Mouse (Mus musculus): ENCODE results near the gene Isyna1. TPM values are rescaled to one million over a fixed set of nuclear protein-coding genes. Genes with fewer than 3 reads are reported as not detected.

Isyna1 gene
- 10 to 100 TPM; 26.0 to 58.7 TPM for polyA plus RNA-seq (2017; shearing (Covaris generic))

GRCm38 (mm10) chr8:70593961-70594609, at the start of gene Isyna1:
Gene Isyna1 (plus strand): TSS chr8:70594373.
- peak; percentile 97 for ATAC-seq

- ATAC-seq: no peak
Observed at GRCm38 (mm10) chr8:70546412-70546811, 47.8 kb upstream of the Isyna1 start.

DNA sequence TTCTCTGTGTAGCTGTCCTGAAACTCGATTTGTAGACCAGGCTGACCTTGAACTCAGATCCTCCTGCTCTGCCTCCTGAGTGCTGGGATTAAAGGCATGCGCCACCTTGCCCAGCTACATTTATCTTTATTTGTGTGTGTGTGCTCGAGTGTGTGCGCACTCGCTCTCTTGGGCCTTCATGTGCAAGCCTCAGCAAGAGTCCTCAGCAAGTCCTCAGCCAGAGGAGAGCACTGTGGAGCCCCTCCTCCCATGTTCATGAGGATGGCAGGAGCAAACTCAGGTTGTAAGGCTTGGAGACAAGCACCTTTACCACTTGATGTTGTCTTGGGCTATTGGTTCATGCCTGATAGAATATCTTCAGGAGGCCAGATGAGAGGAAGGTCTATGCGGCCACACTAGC, 46.4 kb upstream of the Isyna1 start:
- ATAC-seq: no peak

GRCm38 (mm10) chr8:70549412-70550184, 44.6 kb upstream of the Isyna1 start:
- peak; percentile 82 for ATAC-seq

DNA sequence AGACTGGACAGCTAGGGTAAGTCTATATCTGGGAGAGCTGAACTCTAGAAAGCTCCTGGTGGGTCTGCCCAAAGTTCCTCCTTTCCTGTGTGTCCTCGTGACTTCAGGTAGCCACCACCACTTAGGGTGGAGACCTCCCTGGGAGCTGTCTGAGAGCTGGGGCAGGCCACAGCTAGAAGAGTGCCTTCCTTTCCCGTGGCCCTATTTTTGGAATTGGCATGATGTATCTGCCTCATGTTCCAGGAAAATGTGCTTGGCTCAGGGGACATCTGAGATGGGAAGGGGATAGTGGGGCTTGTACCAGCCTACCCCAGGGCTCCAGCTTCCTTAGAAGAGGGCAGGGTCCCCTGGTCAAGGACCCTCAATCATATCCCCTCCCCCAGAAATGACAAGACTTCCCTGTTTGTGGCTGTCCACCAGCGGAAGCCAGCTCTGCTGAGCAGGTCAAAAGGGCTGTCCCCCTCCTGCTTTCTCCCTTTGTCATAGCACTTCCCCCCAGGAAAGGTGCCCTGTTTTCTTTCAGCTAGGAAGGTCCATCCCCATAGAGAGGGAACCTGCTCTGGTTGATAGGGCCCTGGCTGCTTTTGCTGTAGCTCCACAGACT, 42.5 kb upstream of the Isyna1 start:
- ATAC-seq: no peak

GRCm38 (mm10) chr8:70552836-70553235, 41.3 kb upstream of the Isyna1 start:
- ATAC-seq: no peak

GRCm38 (mm10) chr8:70553740-70554139, 40.4 kb upstream of the Isyna1 start:
- ATAC-seq: no peak

GRCm38 (mm10) chr8:70555079-70555747, 39.0 kb upstream of the Isyna1 start:
- no peak for ATAC-seq

DNA sequence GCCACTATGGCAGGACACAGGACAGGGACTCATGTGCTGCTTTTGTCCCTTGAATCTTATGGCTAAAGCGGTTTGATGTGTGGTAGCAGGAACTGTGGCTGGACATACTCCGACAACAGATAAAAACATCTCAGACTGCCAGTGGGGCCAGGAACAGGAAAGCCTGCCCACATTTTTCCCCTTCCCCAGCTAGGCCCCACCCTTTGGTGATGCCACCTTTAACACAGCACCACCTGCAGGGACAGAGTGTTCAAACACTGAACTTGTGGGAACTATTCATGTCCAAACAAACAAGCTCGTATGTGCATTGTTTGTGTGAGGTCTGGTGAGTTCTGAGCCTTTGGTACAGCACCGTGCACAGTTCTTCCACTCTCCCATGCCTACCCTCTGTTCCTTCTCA, 35.8 kb upstream of the Isyna1 start:
- peak; percentile 77 for ATAC-seq

DNA sequence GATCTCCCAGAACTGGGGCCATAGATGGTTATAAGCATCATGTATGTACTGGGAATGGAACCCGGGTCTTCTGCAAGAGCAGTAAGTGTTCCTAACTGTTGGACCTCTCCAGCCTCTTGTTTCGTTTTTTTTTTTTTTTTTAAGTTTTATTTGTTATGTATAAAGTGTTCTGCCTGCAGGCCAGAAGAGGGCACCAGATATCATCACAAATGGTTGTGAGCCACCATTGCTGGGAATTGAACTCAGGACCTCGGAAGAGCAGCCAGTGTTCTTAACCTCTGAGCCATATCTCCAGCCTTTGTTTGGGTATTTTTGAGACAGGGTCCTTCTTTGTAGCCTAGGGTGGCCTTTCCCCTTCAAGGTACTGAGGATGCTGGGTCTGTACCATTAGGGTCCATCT, 35.2 kb upstream of the Isyna1 start:
- ATAC-seq: no peak

DNA sequence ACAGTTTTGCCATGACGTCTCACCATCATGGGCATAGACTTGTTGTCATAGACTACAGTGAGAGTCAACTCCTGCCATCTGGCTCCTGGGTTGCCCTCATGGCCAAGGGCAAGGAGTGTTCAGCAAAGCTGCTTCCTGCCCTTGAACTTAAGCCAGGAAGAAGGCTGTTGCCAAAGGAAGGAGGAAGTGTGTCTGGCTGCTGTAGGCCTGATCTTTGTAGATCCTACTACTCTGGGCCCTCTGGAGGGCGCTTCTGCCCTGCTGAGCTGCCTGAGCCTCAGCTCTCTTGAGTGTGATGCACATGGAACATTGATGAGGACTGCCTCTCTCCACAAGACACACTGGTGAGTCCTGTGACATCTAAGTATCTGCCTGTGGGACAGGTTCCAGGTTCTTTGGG, 34.1 kb upstream of the Isyna1 start:
- peak; percentile 32 for ATAC-seq

DNA sequence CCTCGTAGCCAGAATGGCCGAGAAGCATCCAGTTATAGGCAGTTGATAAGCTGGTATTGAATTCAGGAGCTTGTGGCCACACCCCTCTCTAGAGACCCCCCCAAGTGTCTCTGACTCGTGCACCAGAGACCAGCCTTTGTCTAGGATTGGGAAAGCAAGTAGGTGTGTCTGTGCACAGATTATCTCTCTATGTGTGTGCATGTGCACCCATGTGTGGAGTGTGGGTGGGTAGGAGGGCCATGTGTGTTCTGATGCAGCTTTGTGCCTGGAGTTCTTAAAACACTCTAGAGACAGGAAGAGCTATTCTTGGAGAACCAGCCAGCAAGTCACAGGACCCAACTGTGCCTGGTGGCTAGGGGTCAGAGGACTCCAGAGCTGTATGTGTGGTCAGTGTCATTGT, 33.6 kb upstream of the Isyna1 start:
- no peak for ATAC-seq

- no peak for ATAC-seq
Observed at GRCm38 (mm10) chr8:70561357-70561756, 32.8 kb upstream of the Isyna1 start.

DNA sequence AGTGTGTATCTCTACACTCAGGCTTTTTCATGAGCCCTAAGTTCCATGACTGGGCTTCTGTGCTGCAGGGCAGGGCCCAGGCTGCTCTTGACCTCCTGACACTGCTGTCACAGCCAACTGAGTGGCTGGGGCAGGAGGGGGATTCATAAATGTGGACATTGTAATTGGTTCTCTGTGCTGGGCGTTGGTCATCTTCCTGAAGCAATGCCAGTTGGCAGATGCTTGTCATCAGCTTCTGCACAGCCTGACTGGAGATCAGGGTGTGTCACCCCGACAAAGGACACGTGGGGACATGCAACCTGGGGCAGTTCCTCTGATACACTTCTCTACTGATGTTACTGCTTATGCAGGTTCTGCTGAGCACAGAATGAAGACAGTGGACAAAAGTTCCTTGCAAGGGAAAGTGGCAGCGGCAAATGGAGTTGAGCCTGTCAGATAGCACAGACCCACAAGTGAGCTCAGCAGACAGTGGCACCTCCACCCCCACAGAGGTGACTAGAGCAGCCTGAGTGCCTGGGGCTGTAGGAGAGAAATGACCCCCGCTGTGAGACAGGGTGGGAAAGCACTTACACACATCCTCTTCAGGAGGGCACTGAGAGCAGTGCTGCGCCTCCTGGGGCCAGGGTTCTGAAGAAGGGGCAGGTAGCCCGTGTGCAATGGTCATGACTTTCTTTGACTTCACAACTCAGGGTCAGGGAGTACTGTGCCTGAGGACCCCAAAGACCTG, 32.2 kb upstream of the Isyna1 start:
- ATAC-seq: no peak

GRCm38 (mm10) chr8:70562802-70563201, 31.4 kb upstream of the Isyna1 start:
- ATAC-seq: no peak

DNA sequence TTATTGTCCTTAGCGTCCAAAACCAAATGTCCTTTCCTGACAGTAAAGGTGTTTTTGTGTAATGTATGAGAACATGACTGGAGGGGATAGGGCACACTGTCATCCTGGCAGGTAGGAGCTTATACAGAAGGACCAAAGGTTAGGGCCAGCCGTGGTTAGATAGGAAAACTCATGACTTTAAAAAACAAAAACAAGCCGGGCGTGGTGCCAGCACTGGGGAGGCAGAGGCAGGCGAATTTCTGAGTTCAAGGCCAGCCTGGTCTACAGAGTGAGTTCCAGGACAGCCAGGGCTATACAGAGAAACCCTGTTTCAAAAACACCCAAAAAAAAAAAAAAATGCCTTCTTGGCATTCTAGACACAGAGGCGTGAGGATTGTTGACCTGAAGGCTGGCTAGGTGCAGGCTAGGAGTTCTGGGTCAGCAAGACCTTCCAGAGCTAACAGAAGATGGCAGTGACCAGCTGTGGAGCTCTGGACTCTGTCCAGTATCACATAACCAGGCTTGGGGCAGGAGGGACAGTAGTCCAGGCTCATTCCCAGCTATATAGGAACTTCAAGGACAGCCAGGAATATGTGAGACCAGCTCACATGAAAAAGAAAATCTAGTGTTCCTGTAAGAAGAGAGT, 30.3 kb upstream of the Isyna1 start:
- no peak for ATAC-seq

DNA sequence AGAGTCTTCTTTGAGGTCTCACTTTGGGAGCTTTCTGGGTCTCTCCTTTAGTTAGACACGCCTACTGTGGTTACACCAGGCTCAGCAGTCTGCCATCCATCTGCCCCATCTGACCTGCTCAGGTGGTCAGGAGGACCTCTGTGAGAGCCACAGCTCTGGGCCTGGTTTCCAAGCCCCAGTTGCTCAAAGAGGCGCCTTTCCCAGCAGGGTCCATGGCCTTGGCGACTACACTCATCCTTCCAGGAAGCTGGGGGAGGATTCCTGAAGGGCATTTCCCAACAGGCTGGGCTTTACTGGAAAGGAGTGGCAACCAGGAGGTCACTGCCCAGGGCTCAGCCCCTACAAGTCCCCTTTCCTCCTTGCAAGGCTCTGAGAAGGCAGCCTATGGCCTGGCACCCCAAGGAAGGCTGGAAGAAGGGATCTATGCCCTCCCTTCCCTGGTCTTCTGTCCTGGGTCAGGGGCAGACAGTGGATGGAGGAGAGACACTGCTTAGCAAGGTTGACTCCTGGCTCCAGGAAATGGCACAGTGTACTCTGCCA, 29.4 kb upstream of the Isyna1 start:
- ATAC-seq: no peak

GRCm38 (mm10) chr8:70565561-70565960, 28.6 kb upstream of the Isyna1 start:
- no peak for ATAC-seq

DNA sequence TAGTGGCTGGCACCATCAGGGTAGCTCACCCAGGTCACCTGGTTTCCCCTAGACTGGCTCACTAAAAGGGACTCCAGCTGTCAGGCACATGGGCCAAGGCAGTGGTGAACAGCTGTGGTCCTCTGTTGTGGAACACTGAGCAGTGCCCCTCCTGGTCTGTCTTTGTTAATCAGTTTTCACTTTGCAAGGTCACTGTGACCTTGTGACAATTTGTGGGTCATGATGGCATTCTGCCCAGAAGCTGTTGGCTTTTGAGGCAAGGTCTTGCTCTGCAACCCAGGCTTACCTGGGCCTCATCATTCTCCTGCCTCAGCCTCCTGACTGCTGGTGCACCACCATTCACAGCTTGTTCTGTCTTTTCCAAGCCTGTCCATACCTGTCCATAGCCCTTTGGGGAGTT, 23.8 kb upstream of the Isyna1 start:
- ATAC-seq: no peak

GRCm38 (mm10) chr8:70570990-70571389, 23.2 kb upstream of the Isyna1 start:
- no peak for ATAC-seq

GRCm38 (mm10) chr8:70574302-70574701, 19.9 kb upstream of the Isyna1 start:
- no peak for ATAC-seq

DNA sequence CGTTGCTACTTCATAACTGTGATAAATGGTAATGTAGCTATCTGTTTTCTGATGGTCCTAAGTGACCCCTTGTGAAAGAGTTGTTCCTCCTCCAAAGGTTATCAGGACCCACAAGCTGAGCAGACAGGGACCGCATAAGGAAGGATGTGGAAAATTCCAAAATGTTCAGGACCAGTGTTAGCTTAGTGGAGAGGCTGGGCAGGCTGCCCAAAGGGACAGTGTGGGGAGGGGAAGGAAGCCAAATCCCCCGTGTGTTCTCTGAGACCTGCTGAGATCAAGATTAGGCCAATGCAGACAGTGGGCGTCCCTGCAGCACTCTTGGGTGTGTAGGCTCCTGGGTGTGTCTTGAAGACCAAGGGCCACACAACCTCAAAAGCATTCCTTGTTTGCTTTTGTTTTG, 19.3 kb upstream of the Isyna1 start:
- no peak for ATAC-seq
